Mouse (Mus musculus): ENCODE measurements around the gene Sntg2. TPM values are rescaled to one million over a fixed set of nuclear protein-coding genes. Genes with fewer than 3 reads are reported as not detected.

The Sntg2 gene
- polyA plus RNA-seq, 1 experiment, result not detected

DNA sequence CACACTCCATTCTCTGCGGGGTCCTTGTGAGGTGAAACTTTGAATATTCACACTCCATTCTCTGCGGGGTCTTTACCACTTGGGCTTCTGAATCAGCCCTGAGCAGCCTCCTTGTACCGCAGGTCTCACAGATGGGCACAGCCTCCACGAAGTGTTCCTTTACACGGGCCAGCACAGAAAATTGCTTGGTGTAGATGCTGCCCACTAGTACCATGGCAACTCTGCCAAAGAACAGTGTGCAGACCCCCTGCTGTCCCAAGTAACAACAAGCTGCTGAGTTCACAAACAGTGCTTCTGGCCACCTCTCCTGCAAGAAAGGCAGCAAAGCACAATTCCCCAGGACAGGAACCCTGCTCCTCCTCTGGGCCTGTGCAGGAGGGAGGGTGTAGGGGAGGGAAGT is 109.0 kb downstream of the Sntg2 start:
- whole genome bisulfite sequencing, result 72% methylated on average over 5 of the region's 5 CpGs
- H3K4me1 ChIP-seq (ENCODE audit: control insufficient read depth, insufficient read depth, low read length), result no peaks in the 10 kb centered on the region

GRCm38 (mm10) chr12:30261187-30261586 is 112.0 kb downstream of the Sntg2 start:
- Histone ChIP-seq H3K27ac (ENCODE audit: control insufficient read depth, insufficient read depth, low read depth, low read length, poor library complexity) (no peak overlapping the region), H3K4me3 (replicated peaks; ENCODE audit: control insufficient read depth, low read depth, low read length) (no peak overlapping the region), H3K4me1 (ENCODE audit: control insufficient read depth, insufficient read depth, low read length) (no peaks in the 10 kb centered on the region)
- 11% methylated on average over 2 of the region's 2 CpGs for WGBS
- no peak for TF ChIP-seq POLR2A (IDR thresholded peaks at IDR 0.05; ENCODE audit: borderline replicate concordance, control insufficient read depth, low read depth, low read length)
- TF ChIP-seq CTCF (IDR thresholded peaks at IDR 0.05; ENCODE audit: control insufficient read depth, insufficient read depth, low read length), result no peak

More for the DNA sequence above, 109.0 kb downstream of the Sntg2 start:
- H3K27ac ChIP-seq (ENCODE audit: control insufficient read depth, insufficient read depth, low read depth, low read length, poor library complexity), result no peak overlapping the region
- TF ChIP-seq CTCF (IDR thresholded peaks at IDR 0.05; ENCODE audit: control insufficient read depth, insufficient read depth, low read length) (no peak), POLR2A (IDR thresholded peaks at IDR 0.05; ENCODE audit: borderline replicate concordance, control insufficient read depth, low read depth, low read length) (no peak)
- no peak overlapping the region for H3K4me3 ChIP-seq (replicated peaks; ENCODE audit: control insufficient read depth, low read depth, low read length)

DNA sequence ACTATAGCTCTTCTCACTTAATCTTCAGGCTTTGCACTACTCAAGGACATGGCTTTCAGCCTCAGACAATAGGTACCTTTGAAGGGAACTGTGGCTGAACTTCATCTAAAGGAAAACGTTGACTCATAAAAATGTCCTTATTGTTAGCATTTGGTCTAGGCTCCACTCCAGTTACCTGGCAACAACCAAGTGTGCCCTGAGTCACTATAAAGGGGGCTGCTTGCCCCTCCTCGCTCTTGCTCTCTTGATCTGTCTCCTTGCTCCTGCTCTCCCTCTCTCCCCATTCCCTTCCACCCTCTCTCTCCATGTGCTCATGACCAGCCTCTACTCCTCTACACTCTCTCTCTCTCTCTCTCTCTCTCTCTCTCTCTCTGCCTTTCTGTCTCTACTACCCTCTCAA is 114.5 kb downstream of the Sntg2 start:
- Histone ChIP-seq H3K27ac (ENCODE audit: control insufficient read depth, insufficient read depth, low read depth, low read length, poor library complexity) (no peak overlapping the region), H3K4me3 (replicated peaks; ENCODE audit: control insufficient read depth, low read depth, low read length) (no peak overlapping the region), H3K4me1 (ENCODE audit: control insufficient read depth, insufficient read depth, low read length) (no peaks in the 10 kb centered on the region)
- TF ChIP-seq CTCF (IDR thresholded peaks at IDR 0.05; ENCODE audit: control insufficient read depth, insufficient read depth, low read length), result no peak
- no peak for TF ChIP-seq POLR2A (IDR thresholded peaks at IDR 0.05; ENCODE audit: borderline replicate concordance, control insufficient read depth, low read depth, low read length)
- WGBS, result 50% methylated on average over 2 of the region's 2 CpGs

DNA sequence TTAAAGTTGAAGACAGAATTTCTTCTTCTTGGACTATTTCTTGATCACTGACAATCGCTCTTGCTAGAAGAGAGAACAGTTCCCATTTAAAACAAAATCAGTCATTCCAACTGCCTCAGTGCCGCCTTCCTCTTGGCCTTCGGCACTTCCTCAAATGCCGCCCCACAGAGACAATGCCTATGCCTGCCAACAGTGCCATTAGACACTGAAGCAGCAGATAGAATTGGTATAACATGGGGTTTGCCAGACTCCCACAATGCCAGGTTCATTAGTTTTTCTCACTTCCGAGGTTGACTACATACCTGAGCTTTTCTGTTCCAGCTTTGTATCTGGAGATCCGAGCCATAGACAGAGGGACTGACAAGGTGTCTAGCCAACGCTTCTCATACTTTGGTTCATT is 115.5 kb downstream of the Sntg2 start:
- Histone ChIP-seq H3K4me1 (ENCODE audit: control insufficient read depth, insufficient read depth, low read length) (no peaks in the 10 kb centered on the region), H3K27ac (ENCODE audit: control insufficient read depth, insufficient read depth, low read depth, low read length, poor library complexity) (no peak overlapping the region), H3K4me3 (replicated peaks; ENCODE audit: control insufficient read depth, low read depth, low read length) (no peak overlapping the region)
- no peak for TF ChIP-seq POLR2A (IDR thresholded peaks at IDR 0.05; ENCODE audit: borderline replicate concordance, control insufficient read depth, low read depth, low read length)
- TF ChIP-seq CTCF (IDR thresholded peaks at IDR 0.05; ENCODE audit: control insufficient read depth, insufficient read depth, low read length), result no peak
- WGBS, result 43% methylated on average over 7 of the region's 7 CpGs

DNA sequence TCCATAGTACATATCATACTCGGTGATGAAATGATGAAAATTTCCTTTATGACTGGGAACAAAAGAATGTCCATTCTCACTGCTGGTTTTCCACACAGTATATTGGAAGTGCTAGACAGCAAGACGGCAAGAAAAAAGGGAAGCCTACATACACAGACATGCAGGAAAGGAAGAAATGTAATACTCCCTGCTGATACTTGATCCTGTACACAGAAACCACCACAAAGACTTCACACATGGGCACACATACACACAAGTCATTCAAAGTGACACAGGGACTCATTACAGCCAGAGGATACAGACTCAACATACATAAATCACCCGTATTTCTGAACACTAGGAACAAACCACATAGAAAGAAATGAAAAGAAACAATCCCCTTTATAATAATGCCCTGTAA is 117.0 kb downstream of the Sntg2 start:
- no peaks in the 10 kb centered on the region for H3K4me1 ChIP-seq (ENCODE audit: control insufficient read depth, insufficient read depth, low read length)
- TF ChIP-seq CTCF (IDR thresholded peaks at IDR 0.05; ENCODE audit: control insufficient read depth, insufficient read depth, low read length) (no peak), POLR2A (IDR thresholded peaks at IDR 0.05; ENCODE audit: borderline replicate concordance, control insufficient read depth, low read depth, low read length) (no peak)
- H3K27ac ChIP-seq (ENCODE audit: control insufficient read depth, insufficient read depth, low read depth, low read length, poor library complexity), result no peak overlapping the region
- WGBS, result 77% methylated on average over 3 of the region's 3 CpGs
- no peak overlapping the region for H3K4me3 ChIP-seq (replicated peaks; ENCODE audit: control insufficient read depth, low read depth, low read length)

GRCm38 (mm10) chr12:30254581-30254980 is 118.6 kb downstream of the Sntg2 start:
- H3K4me3 ChIP-seq (replicated peaks; ENCODE audit: control insufficient read depth, low read depth, low read length), result no peak overlapping the region
- no peak overlapping the region for H3K27ac ChIP-seq (ENCODE audit: control insufficient read depth, insufficient read depth, low read depth, low read length, poor library complexity)
- no peaks in the 10 kb centered on the region for H3K4me1 ChIP-seq (ENCODE audit: control insufficient read depth, insufficient read depth, low read length)
- no peak for TF ChIP-seq CTCF (IDR thresholded peaks at IDR 0.05; ENCODE audit: control insufficient read depth, insufficient read depth, low read length)
- TF ChIP-seq POLR2A (IDR thresholded peaks at IDR 0.05; ENCODE audit: borderline replicate concordance, control insufficient read depth, low read depth, low read length), result no peak
- 91% methylated on average over 10 of the region's 10 CpGs for WGBS

- Histone ChIP-seq H3K4me1 (ENCODE audit: control insufficient read depth, insufficient read depth, low read length) (no peaks in the 10 kb centered on the region), H3K4me3 (replicated peaks; ENCODE audit: control insufficient read depth, low read depth, low read length) (no peak overlapping the region), H3K27ac (ENCODE audit: control insufficient read depth, insufficient read depth, low read depth, low read length, poor library complexity) (no peak overlapping the region)
- TF ChIP-seq POLR2A (IDR thresholded peaks at IDR 0.05; ENCODE audit: borderline replicate concordance, control insufficient read depth, low read depth, low read length) (no peak), CTCF (IDR thresholded peaks at IDR 0.05; ENCODE audit: control insufficient read depth, insufficient read depth, low read length) (no peak)
- WGBS, result 80% methylated on average over 4 of the region's 4 CpGs
These were observed 120.8 kb downstream of the Sntg2 start for GRCm38 (mm10) chr12:30252381-30252780.

- Histone ChIP-seq H3K4me1 (ENCODE audit: control insufficient read depth, insufficient read depth, low read length) (no peaks in the 10 kb centered on the region), H3K4me3 (replicated peaks; ENCODE audit: control insufficient read depth, low read depth, low read length) (no peak overlapping the region), H3K27ac (ENCODE audit: control insufficient read depth, insufficient read depth, low read depth, low read length, poor library complexity) (no peak overlapping the region)
- 79% methylated on average over 8 of the region's 8 CpGs for WGBS
- TF ChIP-seq POLR2A (IDR thresholded peaks at IDR 0.05; ENCODE audit: borderline replicate concordance, control insufficient read depth, low read depth, low read length) (no peak), CTCF (IDR thresholded peaks at IDR 0.05; ENCODE audit: control insufficient read depth, insufficient read depth, low read length) (no peak)
These were observed 121.8 kb downstream of the Sntg2 start for GRCm38 (mm10) chr12:30251283-30251829.

- Histone ChIP-seq H3K4me1 (ENCODE audit: control insufficient read depth, insufficient read depth, low read length) (no peaks in the 10 kb centered on the region), H3K27ac (ENCODE audit: control insufficient read depth, insufficient read depth, low read depth, low read length, poor library complexity) (no peak overlapping the region), H3K4me3 (replicated peaks; ENCODE audit: control insufficient read depth, low read depth, low read length) (no peak overlapping the region)
- TF ChIP-seq CTCF (IDR thresholded peaks at IDR 0.05; ENCODE audit: control insufficient read depth, insufficient read depth, low read length) (no peak), POLR2A (IDR thresholded peaks at IDR 0.05; ENCODE audit: borderline replicate concordance, control insufficient read depth, low read depth, low read length) (no peak)
- WGBS, result 84% methylated on average over 3 of the region's 3 CpGs
These were observed 124.1 kb downstream of the Sntg2 start for GRCm38 (mm10) chr12:30249068-30249467.
